Mouse (Mus musculus) mature B cell (primary cell): ENCODE data around the gene Rps10.

Source experiments
- in situ Hi-C: fragments of 300-500 bp; cut with MboI; formaldehyde crosslinking; loops from 2 replicates; pipeline ENCODE4 v1.14.3; 2019

The Rps10 gene

DNA sequence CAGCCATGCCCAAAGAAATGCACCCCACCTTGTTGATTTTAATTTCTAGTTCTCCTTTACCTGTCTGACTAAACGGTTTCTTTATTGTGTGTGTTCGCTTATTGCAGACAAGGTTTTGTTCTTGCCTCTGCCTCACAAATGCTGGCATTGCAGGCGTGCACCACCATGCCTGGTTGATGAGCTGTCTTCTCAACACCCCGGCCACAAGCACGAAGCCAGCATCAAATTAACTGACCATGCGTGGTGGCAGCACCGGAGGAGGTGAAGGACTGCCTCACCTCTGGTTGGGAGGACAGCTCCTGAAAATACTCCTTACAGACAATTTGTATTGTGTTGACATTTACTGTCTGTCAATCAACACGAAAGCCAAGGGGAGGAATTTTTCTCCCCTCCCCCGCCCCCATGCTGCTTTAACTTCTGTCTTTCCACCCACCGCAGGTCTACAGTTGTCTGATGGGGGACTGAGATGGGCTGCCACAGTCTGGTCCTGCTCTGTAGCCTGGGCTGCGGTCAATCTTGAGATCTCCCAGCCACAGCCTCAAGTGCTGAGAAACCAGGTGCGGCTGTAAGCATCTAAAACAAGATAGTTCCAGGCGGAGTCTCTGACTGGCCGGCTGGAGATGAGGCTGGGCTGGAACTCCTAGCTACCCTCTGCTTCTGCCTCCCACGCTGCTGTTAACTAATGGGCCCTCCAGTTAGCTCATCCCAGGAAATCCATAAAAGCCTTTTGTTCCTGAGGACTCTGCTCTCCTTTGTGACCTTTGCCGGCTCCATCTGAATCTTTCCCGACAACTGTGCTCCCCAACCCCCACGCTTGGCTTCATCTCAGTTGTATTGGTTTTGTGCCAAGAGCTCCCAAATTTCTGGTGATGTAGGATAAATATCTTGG, at the start of gene Rps10:
Gene Rps10 (minus strand): TSS at position 538 of the 889 bp plus-strand sequence.
- in situ Hi-C loops, result no loop called here

DNA sequence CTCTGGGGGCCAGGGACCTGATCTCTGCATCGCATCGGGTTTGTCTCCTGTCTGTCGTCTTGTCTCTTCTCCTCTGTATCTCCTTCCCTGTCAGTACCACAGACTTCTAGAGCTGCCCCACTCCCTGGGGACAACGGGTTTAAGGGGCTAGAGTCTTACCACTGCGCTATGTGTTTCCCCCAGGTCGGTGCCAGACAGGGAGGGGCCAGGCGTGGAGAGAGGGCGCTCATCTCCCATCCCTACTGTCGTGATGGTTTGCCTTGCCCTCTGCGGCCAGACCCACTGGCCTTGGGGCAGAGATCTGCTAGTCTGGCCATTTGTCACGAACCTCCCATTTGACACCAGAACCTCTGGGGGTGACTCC, 49.1 kb upstream of the Rps10 start:
- in situ Hi-C loops, result no loop called here

DNA sequence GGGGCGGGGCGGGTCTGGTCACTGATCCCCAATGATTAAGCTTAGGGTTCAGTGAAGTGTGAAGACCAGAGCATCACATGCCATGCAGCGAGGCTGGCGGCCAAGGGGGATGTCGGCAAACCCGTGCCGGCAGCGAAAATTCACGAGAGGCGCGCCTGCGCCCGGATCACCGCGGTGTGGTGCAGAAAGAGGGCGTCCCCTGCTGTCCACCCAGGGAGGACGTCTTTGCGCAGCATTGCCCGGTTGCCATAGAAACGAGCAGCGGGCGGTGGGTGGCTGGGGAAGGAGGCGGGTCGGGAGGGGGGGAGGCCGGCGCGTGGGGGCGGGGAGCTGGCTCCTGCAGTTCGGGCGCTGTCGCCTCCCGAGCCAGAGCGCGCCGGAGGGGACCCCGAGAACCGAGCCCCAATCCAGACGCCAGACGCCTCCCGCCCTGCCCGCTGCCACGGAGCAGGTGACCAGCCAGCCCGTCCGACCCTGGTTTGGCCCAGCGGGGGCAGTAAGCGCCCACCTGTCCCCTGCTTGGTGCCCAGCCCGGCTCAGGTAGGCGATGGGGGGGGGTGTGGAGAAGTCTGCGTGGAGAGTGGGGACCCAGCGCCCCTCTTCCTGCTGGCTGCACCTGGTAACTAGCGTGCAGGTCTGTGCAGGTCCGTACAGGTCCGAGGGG, 48.5 kb upstream of the Rps10 start:
- in situ Hi-C loops, result no loop called here

DNA sequence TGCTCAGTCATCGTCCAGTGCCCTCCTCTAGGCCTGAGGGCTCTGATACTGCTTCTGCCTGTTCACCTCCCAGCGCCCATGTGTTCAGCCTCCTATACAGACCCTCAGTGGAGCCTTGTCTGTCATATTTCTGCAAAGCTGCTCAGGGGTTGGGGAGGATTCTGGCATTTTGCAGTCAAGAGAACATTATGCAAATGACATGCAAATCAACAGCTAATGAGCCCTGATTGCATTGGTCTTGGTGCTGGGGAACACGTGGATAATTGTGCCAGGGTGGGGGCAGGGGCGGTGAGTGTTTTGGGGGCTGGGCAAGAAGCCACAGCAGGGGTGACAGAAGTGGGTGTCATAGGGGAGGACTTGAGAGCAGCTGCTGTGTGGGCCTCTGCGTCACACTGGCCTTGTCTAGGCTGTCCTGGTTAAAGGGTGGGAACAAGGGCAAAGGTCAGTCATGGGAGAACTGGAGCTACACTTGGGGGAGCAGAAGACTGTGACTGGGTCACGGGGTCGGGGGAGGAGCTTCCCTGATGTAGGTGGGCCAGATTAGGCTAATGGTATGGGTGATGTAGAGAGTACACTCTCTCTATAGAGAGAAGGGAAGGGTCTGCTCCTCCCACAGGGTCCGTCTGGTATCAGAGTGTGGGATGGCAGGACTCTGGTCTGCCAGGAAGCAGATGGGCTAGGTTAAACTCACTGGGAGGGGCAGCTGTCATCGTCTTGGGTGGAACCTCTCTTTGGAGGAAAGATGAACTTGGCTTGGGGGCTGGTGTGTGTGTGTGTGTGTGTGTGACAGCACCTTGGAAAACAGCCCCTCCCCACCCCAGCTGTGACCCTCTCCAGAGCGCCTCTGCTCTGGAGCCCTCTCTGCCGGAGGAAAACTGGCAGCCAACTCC, 42.7 kb upstream of the Rps10 start:
- in situ Hi-C loops, result no loop called here

DNA sequence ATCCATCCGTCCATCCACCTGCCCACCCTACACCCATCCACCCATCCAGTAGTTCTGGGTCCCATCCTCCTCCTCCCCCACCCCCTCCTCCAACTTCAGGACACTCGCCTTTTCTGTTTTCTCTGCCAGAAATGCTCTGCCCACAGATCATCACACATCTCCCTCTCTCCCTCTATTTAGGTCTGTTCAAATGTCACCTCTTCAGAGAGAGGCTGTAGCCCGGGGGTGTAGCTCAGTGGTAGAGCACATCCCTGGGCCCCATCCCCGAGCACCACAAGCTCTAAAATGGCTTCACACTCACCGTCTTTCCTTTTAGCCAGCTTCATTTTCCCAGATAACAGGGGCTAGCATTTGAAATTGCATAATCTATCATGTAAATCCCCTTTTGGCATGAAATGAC, 41.3 kb upstream of the Rps10 start:
- in situ Hi-C loops, result no loop called here

DNA sequence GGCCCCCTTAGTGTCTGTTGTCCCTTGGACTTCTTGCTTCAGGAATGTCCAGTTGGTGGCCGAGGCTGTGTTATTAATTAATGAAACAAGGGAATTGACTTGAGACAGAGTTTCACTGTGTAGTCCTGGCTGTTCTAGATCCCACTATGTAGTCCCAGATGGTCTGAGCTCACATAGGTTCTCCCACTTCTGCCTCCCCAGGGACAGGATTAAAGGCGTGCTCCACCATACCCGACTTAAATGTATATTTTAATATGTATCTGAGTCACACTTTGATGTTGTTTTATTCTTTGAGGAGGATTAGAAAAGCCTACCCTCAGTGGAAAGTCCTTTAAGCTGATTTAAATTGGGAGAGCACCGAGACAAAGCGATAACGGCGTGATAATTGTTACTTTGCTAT, 39.8 kb upstream of the Rps10 start:
- in situ Hi-C loops, result no loop called here

DNA sequence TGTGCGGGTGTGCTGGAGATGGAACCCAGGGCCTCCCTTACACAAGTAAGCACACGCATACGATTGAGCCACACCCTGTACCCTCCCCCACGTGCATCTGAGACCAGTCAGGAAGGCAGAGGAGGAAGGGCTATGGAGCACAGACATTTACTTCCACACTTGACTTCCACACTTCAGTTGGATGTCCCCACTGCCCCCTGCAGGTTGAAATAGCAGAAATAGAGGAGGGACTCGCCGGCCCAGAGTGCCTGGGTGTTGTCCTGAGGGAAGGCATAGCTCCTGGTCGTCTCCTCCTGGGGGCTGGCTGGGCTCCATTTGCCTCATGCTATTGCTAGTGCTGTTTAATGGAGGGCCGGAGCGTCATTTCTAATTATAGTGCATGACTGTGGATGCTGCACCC, 39.0 kb upstream of the Rps10 start:
- in situ Hi-C loops, result no loop called here

DNA sequence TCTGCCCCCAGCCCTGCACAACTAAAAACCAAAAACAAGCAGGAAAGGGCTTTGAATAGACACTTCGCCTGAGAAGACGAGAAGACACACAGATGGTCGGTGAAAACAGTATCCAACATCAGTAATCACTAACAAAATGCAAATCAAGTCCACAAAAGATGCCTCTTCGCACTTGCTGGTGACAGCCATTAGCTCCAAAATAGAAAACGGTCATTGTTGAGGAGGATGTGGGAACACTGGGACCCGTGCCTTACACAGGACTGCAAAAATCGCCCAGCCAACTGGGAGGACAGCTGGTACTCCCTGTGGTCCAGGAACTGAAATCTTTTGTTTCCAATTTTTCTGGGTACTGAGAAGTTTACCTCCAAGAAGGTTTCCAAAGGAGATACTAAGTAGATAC, 37.5 kb upstream of the Rps10 start:
- in situ Hi-C loops, result no loop called here

DNA sequence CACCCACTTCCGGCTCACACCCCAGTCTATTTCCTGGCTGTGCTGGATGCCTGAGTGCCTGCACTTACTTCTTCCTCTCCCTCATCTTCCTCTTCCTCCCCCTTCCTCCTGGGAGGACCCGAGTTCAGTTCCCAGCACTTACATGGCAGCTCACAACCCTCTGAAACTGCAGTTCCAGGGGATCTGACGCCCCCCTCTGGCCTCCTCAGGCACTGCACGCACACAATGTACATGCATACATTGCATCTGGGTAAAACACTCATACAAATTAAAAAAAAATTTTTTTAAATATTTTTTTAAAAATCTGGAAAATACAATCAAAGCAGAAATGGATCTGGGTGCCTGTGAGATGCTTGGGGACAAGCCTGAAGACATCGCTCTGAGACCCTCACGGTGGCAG, 35.3 kb upstream of the Rps10 start:
- in situ Hi-C loops, result no loop called here

DNA sequence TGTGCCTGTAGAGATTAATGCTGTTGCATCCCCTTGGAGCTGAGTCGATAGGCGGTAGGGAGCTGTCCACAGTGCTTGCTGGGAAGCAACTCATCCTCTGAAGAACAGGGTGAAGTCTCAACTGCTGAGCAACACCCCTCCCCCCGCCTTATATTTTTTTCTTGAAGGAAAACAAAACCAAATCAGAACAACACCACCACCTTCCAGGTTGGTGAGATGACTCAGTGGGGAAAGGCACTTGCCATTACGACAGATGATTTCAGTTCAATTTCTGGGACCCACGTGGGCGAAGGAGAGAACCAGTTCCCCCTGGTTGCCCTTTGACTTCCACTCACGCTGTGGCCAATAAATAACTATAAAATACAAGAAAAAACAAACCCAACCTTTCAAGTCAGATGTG, 22.3 kb upstream of the Rps10 start:
- in situ Hi-C loops, result no loop called here

DNA sequence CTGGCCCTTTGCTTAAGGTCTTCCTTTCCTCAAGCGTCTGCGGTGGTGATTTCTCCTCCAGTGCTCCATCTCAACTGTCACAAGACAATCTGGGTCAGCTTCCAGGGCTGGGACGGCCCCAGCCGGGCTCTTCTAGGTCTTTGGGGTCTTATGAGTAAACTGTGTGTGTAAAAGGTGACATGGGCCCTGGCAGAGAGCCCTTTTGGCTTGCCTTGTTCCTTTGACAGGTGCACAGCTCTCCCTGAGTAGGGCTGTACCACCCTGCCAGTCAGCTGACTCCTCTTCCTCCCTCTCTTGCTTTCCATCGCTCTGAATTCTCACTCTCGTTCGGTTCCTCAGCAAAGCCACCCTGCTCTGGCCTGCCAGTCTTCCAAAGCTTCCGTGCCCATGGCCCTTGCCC, 20.7 kb upstream of the Rps10 start:
- in situ Hi-C loops, result no loop called here

DNA sequence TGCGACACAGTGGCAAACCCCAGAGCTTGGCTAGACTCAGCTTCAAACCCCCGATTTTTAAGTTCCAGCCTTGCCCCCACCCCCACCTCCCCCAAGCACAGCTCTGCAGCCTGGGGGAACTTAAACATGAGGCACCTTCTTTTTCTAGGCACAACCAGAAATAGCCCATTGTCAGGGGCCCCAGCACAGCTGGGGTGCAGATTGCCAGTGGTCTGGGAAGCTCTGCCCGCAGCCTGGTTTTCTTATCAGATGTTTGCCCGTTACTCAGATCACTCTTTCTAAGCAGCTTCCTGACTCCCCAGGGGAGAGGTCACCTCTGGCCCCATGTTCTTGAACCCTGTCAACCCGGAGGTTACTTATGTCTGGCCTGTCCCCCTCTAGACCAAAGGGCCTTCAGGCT, 19.9 kb upstream of the Rps10 start:
- in situ Hi-C loops, result no loop called here

DNA sequence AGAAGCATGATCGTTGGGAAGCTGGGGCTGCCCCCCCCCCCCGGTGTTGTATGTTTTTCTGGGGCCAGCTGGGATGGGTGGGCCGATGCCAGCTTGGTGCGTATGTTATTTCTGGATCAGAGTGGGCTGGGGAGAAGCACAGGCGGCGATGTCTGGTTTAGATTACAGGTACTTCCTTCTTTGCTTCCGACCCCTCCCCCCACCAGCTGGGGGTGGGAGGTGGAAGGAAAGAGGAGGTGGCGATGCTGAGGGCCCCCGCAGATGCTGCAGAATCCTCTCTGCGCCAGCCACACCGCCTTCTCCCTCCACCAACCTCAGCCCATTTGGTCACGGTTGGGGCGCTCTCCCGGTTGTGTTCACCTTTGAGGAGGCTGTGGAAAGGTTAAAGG, 19.5 kb upstream of the Rps10 start:
- in situ Hi-C loops, result no loop called here

DNA sequence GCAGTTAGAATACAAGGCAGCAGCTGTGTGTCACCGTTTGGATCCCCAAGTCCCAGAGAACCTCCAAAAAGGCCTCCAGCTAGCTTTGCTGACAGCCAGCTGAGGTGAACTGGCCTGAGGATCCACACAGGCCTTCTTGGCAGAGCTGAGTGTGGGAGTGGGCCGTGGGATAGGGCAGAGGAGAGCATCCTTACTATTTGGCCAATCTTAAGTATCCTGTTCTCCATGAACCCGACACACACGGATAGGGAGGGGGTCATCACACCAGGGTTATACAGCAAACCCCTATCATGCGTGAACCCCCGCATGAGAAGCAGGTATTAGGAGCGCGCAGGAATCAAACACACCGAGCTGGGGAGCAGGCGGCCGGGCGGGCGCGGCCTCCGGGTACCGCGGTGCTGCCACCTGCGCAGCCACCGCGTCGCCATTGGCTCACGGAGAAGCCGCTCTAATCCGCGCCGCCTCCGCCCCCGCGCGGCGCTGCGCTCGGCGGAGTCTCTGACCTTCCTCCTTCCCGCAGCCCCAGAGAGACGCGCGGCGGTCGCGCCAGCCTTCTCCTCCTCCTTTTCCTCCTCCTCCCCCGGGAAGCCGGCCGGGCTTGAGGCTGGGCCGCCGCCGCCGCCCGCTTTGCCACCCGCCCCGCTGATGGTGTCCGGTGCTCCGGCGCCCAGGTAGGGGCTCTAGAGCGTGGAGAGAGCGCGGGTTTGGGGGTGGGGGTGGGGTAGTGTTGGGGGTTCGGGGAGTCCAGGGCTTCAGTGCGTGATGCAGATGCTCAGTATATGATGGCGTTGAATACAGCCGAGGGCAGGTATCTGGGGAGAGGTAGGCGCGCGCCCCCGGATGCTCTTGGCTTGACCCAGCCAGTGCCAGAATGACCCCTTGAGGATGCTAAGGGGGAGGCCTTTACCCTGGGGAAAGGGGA, 18.9 kb upstream of the Rps10 start, which contains the start of gene Pacsin1:
Gene Pacsin1 (plus strand): TSS at position 421 of the 922 bp plus-strand sequence.
- in situ Hi-C loops, result no loop called here

DNA sequence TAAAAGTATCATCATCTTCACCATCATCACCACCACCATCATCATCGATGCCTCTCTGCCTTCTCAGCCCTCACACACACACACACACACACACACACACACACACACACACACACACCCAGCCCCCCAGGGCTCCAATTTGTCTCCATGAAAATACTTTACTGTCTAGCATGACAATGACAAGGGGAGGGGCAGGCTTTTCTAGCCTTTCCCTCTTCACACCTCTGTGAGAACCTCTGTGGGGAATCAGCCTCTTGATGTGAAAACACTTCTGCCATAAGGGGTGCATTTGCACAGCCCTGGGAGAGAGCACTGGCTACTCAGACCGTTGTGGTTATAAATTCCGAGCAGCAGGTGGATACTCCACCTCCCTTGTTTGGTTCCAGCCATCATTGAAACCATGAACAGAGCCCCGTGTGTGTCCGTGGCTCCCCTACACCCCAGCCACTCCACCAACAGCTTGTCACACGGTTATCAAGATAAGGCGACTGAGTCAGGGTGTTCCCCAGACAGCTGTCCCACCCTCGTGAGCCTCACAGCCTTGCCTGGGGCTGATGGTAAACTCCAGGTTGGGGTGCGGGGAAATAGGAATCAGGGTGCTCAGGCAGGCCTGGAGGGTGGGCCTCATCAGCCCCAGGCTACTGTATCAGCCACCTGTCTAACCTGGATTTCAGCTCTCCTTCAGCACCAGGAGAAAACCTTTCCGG, 16.9 kb upstream of the Rps10 start:
- in situ Hi-C loops, result no loop called here

DNA sequence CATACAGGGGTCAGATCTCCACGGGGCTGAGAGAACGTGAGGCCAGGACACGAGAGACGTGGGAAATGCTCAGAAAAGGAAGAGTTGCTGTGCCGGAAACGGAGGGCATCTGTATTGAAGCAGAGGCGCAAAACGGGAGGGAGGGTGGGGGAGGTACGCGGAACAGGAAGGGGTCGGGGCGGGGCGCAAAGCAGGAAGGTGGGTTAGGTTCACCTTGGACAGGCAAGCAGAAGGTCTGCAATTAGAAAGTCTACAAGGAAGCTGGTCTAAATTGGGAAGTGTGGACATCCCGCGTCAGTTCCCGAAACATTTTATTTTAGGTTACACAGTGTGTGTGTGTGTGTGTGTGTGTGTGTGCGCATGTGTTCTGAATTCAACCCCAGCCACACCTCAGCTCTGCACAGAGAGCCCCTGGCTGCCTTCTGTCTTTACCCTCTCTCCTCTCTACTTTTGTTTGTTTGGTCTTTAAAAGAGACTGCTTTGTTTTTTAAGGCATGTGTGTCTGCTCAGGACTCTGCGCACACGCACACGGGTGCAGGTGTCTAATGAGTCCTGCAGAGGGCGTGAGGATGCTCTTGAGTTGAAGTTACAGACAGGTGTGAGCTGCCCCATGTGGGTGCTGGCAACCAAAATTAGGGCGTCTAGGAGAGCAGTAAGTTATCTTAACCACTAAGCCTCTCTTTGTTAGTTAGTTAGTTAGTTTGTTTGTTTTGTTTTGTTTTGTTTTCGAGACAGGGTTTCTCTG, 15.7 kb upstream of the Rps10 start:
- in situ Hi-C loops, result no loop called here

DNA sequence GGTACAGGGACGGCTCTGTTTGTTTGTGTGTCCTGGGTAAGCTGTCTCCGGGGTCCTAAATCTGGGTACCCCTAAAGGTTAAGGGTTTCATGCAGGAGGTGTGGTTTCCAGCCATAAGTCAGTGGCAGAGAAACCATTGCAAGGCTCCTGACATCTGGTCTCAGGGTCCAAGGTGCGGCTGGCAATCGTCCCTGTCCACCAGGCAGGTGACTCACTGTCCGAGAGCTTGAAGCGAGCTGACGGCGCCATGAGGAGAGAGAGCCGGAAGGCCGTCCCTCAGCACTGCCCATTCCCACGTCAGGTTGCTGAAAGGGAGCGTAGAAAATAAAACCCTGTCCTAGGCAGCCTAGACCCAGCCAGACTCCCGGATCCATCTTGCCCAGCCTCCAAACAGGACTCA, 14.1 kb upstream of the Rps10 start:
- in situ Hi-C loops, result no loop called here

DNA sequence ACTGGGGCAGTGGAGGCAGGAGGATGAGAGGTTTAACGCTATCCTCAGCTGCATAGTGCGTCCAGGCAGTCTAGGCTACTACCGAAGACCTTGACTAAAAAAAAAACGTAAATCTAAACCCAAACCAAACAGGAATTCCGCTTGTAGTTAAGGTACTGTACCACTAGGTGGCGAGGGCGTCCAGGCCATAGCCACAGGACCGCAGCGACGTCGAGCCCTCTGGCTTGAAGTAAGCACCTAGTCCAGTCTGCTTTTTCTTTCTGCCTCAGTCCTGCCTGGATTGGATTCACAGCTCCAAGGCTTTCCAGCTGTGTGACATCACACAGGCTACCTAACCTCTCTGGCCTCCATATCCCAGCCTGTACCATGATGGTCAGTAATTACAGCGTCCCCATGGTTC, 13.7 kb upstream of the Rps10 start:
- in situ Hi-C loops, result no loop called here

DNA sequence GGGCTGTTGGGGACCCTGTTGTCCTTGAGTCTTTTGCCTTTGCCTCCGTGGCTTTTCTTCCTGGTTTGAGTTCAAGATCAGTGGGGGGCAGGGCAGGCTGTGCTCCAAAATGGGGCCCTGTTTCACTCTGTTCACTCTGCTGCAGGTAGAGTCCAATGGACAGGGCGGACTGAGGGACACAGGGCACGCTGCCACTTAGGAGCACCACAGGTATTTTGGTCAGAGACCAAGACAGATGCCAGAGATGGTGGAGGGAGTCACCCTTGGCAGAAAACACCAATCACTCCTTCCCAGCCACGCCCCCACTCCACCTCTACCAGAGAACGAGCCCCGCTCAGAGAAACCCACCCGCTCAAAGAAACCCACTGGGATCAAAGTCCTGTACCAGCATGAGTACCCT, 9.3 kb upstream of the Rps10 start:
- in situ Hi-C loops, result no loop called here

DNA sequence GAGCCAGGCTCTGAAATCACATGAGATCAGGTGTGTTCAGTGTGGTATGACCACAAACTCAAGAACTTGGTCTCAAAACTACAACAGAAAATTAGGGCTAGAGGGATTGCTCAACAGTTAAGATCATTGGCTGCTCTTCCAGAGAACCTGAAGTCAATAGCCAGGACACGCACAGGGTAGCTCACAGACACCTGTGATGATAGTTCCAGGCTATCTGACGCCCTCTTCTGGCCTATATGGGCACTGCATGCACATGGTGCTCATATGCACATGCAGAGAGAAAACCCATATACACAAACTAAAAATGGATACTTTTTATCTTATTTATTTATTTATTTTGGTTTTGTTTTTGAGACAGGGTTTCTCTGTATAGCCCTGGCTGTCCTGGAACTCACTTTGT, 8.1 kb upstream of the Rps10 start:
- in situ Hi-C loops, result loop anchor here (5.0 kb wide), 1 partner anchor 77 kb away; the partner anchor contains the start of gene AI413582
